Mouse (Mus musculus) liver, embryonic 15.5 days (tissue): Measurements from ENCODE around the gene Sgms1. TPM values are rescaled to one million over a fixed set of nuclear protein-coding genes. Genes with fewer than 3 reads are reported as not detected.
A peak's percentile ranks its signal among the peaks of the same experiment; 100 is the strongest.

Experiments
- ATAC-seq: fragments of 200-750 bp; cut with Nextera tagmentation; 2 replicates; pipeline ENCODE4 v1.8.0; 2017; ENCODE audit warnings: moderate number of reproducible peaks, mild to moderate bottlenecking, moderate library complexity; ENCODE audit not compliant: insufficient read depth
- H3K27ac ChIP-seq: fragments of 300-500 bp; sonication (generic); replicated peaks from 2 replicates; pipeline ENCODE4 v1.5.1; 2015; ENCODE audit warnings: mild to moderate bottlenecking, inconsistent platforms
- H3K27me3 ChIP-seq: fragments of 300-500 bp; sonication (generic); 2 replicates; pipeline ENCODE4 v1.6.1; 2015; ENCODE audit warnings: mild to moderate bottlenecking, inconsistent platforms
- H3K36me3 ChIP-seq: fragments of 300-500 bp; sonication (generic); replicated peaks from 2 replicates; pipeline ENCODE4 v1.6.1; 2015; ENCODE audit warnings: moderate library complexity, mild to moderate bottlenecking, inconsistent platforms
- H3K4me1 ChIP-seq: fragments of 300-500 bp; sonication (generic); replicated peaks from 2 replicates; pipeline ENCODE4 v1.6.1; 2015; ENCODE audit warnings: inconsistent platforms
- H3K4me2 ChIP-seq: fragments of 300-500 bp; sonication (generic); 2 replicates; pipeline ENCODE4 v1.6.1; 2015; ENCODE audit warnings: moderate library complexity, mild to moderate bottlenecking, inconsistent platforms
- H3K4me3 ChIP-seq: fragments of 300-500 bp; sonication (generic); replicated peaks from 2 replicates; pipeline ENCODE4 v1.5.1; 2015; ENCODE audit warnings: mild to moderate bottlenecking, inconsistent platforms
- H3K9ac ChIP-seq: fragments of 300-500 bp; sonication (generic); 2 replicates; pipeline ENCODE4 v1.6.1; 2015; ENCODE audit warnings: moderate library complexity, mild to moderate bottlenecking, inconsistent platforms
- H3K9me3 ChIP-seq: fragments of 300-500 bp; sonication (generic); replicated peaks from 2 replicates; pipeline ENCODE4 v1.6.1; 2016; ENCODE audit warnings: inconsistent platforms
- WGBS: fragments of 180-500 bp; shearing (Covaris S2); methylation state at CpG from one replicate; pipeline ENCODE4 v1.1.7; 2015; ENCODE audit warnings: mixed read lengths; ENCODE audit not compliant: insufficient replicate concordance; 5-methylcytosine and 5-hydroxymethylcytosine counted together
- polyA plus RNA-seq: library from polyadenylated mRNA; unstranded; fragments of >200 nt; fragmentation: Nextera tagmentation; extraction: Ambion mirVana; gene quantifications from 2 replicates; pipeline ENCODE4 v1.2.1, GENCODE M21; 2015

Gene Sgms1
- polyA plus RNA-seq, 1 experiment from 2014 or later, result 24.8 TPM

- Histone ChIP-seq H3K4me2 (no peak overlapping the region), H3K4me3 (no peak overlapping the region), H3K36me3 (0 out of 2 replicates have a peak, but pooled peaks cover under 1% of the 10 kb centered on the region), H3K27ac (peak overlapping the region; percentile 54), H3K9ac (no peak overlapping the region), H3K27me3 (no peaks in the 10 kb centered on the region), H3K4me1 (peaks cover 9% of the 10 kb centered on the region), H3K9me3 (no peaks in the 10 kb centered on the region)
- WGBS, result 43% methylated on average over 9 of the region's 9 CpGs
- peak; percentile 40; the same call in 1 of the 2 replicates for ATAC-seq
Observed at GRCm38 (mm10) chr19:32304008-32304873, 85.3 kb downstream of the Sgms1 start.

GRCm38 (mm10) chr19:32302835-32303381, 86.6 kb downstream of the Sgms1 start:
- Histone ChIP-seq H3K27me3 (no peaks in the 10 kb centered on the region), H3K4me3 (no peak overlapping the region), H3K9ac (no peak overlapping the region), H3K9me3 (no peaks in the 10 kb centered on the region), H3K27ac (no peak overlapping the region), H3K4me2 (no peak overlapping the region), H3K36me3 (no peaks in the 10 kb centered on the region), H3K4me1 (peaks cover 14% of the 10 kb centered on the region)
- 34% methylated on average over 5 of the region's 5 CpGs for WGBS
- no peak for ATAC-seq

DNA sequence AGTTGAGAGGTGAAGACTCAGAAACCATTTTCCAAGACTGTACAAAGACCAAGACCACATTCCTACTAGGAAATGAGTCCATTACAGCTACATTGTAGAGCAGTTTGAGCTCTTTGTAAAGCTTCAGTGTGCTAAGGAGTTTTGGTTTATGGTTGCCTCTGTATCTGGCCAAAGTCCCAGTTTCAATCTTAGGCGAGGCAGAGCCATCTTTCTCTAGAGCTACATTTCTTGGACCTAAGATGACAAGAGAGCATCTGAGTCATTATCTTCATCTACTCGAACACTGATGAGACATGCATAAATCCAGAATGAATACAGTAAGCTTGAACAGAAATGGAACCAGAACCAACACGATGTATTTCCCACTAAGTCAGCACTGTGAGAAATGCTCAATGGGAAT, 87.9 kb downstream of the Sgms1 start:
- H3K36me3 ChIP-seq, result no peaks in the 10 kb centered on the region
- H3K27me3 ChIP-seq, result no peaks in the 10 kb centered on the region
- H3K27ac ChIP-seq, result no peak overlapping the region
- H3K4me3 ChIP-seq, result no peak overlapping the region
- H3K4me2 ChIP-seq, result no peak overlapping the region
- ATAC-seq, result no peak
- H3K9ac ChIP-seq, result no peak overlapping the region
- 64% methylated on average over 3 of the region's 3 CpGs for WGBS
- peaks cover 14% of the 10 kb centered on the region for H3K4me1 ChIP-seq
- no peaks in the 10 kb centered on the region for H3K9me3 ChIP-seq

DNA sequence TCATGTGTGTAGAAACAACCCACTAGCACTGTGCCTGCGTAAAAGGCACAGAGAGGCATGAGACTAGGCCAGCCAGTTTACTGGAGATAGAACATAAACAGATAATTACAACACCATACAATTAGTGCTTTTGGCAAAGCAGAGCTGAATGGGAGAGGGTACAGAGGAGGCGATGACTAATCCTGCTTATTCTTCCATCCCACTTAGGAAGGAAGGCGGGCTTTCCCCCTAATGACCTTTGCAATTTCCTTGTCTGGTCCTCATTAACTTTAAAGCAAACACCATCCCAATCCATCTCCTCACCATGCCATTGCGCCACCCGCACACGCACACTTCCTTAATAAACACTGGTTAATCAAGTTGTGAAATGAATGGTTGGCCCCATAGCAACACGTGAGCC, 91.3 kb downstream of the Sgms1 start:
- Histone ChIP-seq H3K27ac (no peak overlapping the region), H3K27me3 (no peaks in the 10 kb centered on the region), H3K9ac (no peak overlapping the region), H3K4me3 (no peak overlapping the region), H3K4me1 (peaks cover 10% of the 10 kb centered on the region), H3K9me3 (no peaks in the 10 kb centered on the region), H3K36me3 (no peaks in the 10 kb centered on the region), H3K4me2 (no peak overlapping the region)
- ATAC-seq, result no peak; the same call in 1 of the 2 replicates
- WGBS, result 73% methylated on average over 7 of the region's 7 CpGs

GRCm38 (mm10) chr19:32296863-32297262, 92.7 kb downstream of the Sgms1 start:
- Histone ChIP-seq H3K9ac (no peak overlapping the region), H3K4me3 (no peak overlapping the region), H3K27me3 (no peaks in the 10 kb centered on the region), H3K27ac (no peak overlapping the region), H3K36me3 (no peaks in the 10 kb centered on the region), H3K9me3 (no peaks in the 10 kb centered on the region), H3K4me2 (no peak overlapping the region), H3K4me1 (peaks cover 21% of the 10 kb centered on the region)
- 70% methylated on average over 7 of the region's 7 CpGs for WGBS
- ATAC-seq, result no peak

- Histone ChIP-seq H3K27me3 (no peaks in the 10 kb centered on the region), H3K36me3 (no peaks in the 10 kb centered on the region), H3K9me3 (no peaks in the 10 kb centered on the region), H3K4me2 (no peak overlapping the region), H3K4me3 (no peak overlapping the region), H3K27ac (no peak overlapping the region), H3K4me1 (peaks cover 23% of the 10 kb centered on the region), H3K9ac (no peak overlapping the region)
- 68% methylated on average over 7 of the region's 7 CpGs for WGBS
- no peak for ATAC-seq
Observed at GRCm38 (mm10) chr19:32295581-32295980, 93.9 kb downstream of the Sgms1 start.

DNA sequence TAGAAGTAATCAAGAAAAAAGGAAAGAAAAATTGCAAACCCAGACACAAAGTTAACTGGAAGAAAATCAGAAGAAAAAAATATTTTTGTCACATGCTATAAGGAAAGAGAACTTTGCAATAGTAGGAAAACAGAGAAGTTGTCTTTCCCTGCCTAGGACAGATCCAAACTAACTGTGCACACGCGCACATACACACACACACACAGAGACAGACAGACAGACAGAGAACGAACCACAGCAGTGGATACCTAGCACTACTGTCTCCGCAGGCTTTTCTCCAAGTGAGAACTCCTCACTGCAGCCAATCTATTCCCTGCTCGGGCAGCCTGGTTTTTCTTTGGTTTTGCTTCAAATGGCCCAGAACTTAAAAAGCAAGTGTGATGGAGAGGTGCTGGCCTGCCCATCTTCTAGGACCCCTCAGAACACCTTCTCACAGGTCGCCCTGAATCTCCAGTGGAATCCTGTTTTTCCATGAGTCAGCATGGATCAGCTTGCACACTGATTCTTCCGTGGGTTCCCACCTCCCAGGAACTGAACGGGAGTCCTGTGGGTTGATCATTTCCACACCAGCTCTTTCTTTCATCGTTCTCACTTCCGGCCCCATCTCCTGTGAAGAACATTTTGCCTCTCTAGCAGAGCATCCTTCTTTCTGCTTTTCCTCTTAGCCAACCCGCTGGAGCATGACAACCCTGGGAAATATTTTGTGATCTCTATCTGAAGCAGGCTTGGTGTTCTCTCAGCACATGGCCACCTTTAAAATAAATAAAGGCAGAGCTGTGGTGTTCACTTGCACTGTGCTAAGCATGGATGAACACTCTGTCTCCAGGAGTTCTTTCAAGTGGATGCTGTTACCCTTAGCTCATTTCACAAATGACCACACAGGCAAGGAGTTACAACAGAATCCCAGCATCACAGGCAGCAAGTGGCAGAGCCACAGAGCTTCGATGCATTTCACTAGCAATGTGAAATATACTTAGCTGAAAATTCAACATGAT, 96.4 kb downstream of the Sgms1 start:
- no peak for ATAC-seq
- Histone ChIP-seq H3K4me2 (peak overlapping the region; percentile 11; the same call in 1 of the 2 replicates), H3K27me3 (no peaks in the 10 kb centered on the region), H3K4me3 (no peak overlapping the region), H3K27ac (no peak overlapping the region; the same call in 1 of the 2 replicates), H3K36me3 (no peaks in the 10 kb centered on the region), H3K4me1 (peaks cover 19% of the 10 kb centered on the region), H3K9me3 (no peaks in the 10 kb centered on the region), H3K9ac (no peak overlapping the region)
- 60% methylated on average over 12 of the region's 12 CpGs for WGBS

DNA sequence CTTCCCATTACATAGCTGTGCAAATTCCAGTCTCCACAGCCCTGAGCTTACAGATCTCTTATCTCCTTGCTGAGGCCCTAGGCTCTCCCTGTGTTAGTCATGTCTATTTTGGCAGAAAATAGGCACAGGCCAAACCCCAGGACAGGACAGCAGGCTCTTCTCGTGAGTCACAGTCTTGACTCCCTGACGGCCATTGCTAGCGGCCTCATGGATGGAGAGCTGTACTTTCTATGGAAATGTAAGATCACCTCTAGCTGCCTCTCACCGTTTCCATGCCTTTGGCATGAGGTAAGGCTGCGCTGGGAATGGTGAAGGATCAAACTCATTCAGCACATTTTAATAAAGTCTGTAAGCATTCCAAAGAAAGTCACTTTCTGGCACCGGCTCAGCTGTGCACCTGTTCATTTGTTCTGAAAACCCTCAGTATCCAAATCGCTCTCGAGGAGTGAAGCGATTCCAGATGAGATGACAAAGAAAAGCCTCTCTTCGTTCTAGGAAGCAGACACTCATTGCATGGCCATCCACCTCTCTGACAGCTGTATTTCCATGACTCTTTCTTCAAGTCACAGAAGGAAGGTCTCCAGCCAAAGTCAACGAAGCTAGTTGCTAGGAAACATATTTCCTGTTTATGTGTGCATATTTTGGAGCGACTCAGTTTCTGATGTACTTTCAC, 97.3 kb downstream of the Sgms1 start:
- Histone ChIP-seq H3K9me3 (no peaks in the 10 kb centered on the region), H3K36me3 (no peaks in the 10 kb centered on the region), H3K27me3 (no peaks in the 10 kb centered on the region), H3K4me2 (peak overlapping the region; percentile 11; the same call in 1 of the 2 replicates), H3K4me3 (no peak overlapping the region), H3K4me1 (peaks cover 18% of the 10 kb centered on the region), H3K9ac (no peak overlapping the region), H3K27ac (no peak overlapping the region)
- 62% methylated on average over 12 of the region's 12 CpGs for WGBS
- no peak for ATAC-seq

- no peaks in the 10 kb centered on the region for H3K9me3 ChIP-seq
- no peaks in the 10 kb centered on the region for H3K27me3 ChIP-seq
- no peak overlapping the region for H3K4me2 ChIP-seq
- no peak for ATAC-seq
- no peak overlapping the region for H3K9ac ChIP-seq
- no peaks in the 10 kb centered on the region for H3K36me3 ChIP-seq
- 75% methylated on average over 5 of the region's 5 CpGs for WGBS
- H3K4me1 ChIP-seq, result peaks cover 18% of the 10 kb centered on the region
- H3K27ac ChIP-seq, result no peak overlapping the region
- H3K4me3 ChIP-seq, result no peak overlapping the region
Observed at GRCm38 (mm10) chr19:32291130-32291529, 98.4 kb downstream of the Sgms1 start.

GRCm38 (mm10) chr19:32288895-32289294, 100.6 kb downstream of the Sgms1 start:
- 66% methylated on average over 5 of the region's 5 CpGs for WGBS
- H3K4me2 ChIP-seq, result no peak overlapping the region
- H3K27me3 ChIP-seq, result no peaks in the 10 kb centered on the region
- no peaks in the 10 kb centered on the region for H3K36me3 ChIP-seq
- peaks cover 18% of the 10 kb centered on the region for H3K4me1 ChIP-seq
- H3K9ac ChIP-seq, result no peak overlapping the region
- no peak overlapping the region for H3K27ac ChIP-seq
- H3K4me3 ChIP-seq, result no peak overlapping the region
- H3K9me3 ChIP-seq, result no peaks in the 10 kb centered on the region
- no peak for ATAC-seq
